Mouse (Mus musculus) G1E-ER4 (cell line): ENCODE results near the gene Trmu. TPM values are rescaled to one million over a fixed set of nuclear protein-coding genes. Genes with fewer than 3 reads are reported as not detected.
A peak's percentile ranks its signal among the peaks of the same experiment; 100 is the strongest.

Source experiments
- GATA1 ChIP-seq: IDR thresholded peaks from one replicate; pipeline ENCODE4 v1.8.0; 2012; ENCODE audit warnings: low read length, inconsistent platforms
- polyA plus RNA-seq: library from polyadenylated mRNA; stranded (reverse); fragments of >175 nt; gene quantifications from 2 replicates; pipeline ENCODE4 v1.2.3, GENCODE M21; 2012

The Trmu gene
- polyA plus RNA-seq, 1 experiment, result 47.2 TPM

DNA sequence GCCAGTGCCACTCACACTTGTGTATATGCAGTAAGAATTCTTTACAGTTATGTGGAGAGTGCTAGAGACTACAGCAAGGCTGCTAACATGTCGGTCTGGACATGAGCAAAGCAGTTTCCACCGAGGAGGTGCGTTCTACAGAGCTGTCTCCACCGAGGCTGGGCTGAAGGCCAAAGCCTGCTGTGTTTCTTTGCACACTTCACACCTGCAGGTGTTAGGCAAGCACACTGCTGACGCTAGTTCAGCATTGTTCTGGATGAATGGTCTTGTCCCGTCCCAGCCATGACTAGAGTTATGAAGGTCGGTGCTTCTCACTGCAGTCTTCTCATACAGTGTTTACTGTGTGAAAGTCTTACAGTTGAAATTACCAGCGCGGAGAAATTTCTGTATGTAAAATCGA is 12.9 kb downstream of the Trmu start:
- TF ChIP-seq GATA1, result no peak

DNA sequence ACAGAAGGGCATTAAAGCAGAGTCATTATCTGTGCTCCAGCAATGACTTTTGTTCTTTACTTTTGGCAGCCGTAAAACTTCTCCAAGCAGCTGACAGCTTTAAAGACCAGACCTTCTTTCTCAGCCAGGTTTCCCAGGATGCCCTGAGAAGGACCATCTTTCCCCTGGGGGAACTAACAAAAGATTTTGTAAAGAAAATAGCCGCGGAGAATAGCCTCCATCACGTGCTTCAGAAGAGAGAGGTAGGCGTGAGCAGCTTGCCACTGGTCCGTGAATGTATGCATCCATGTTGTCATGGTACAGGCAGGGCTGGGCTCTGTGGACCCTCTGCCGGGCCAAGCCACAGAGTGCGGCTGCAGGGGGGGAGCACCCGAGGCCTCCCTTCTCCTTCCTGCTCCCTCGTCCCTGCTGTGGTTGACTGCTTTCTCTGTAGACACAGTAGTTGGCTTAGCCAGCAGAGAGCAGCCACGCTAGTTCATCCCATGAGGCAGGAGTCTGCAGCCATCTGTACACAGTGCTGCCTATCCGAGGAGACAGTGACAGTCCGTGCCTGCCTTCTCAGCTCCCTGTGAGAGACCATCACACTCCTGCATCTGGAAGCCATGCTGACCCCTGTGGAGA is 13.5 kb downstream of the Trmu start:
- no peak for TF ChIP-seq GATA1

DNA sequence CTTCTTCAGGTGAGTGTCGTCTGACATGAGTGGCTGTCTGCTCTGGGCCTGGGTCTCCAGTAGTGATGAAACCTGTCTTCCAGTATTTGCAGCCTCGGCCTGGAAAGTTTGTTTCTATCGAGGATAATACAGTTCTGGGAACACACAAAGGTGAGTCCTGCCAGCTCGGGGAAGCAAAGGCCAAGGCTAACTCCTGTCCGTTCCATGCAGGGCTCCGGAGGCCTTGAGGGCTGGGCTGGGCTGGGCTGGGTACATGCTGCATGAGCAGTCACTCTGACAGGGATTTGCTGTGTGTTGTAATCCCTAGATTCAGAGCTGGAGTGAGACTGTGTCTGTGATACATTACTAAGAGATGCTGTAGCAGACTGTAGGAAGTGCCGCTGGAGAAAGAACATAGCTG is 14.8 kb downstream of the Trmu start:
- TF ChIP-seq GATA1, result no peak

DNA sequence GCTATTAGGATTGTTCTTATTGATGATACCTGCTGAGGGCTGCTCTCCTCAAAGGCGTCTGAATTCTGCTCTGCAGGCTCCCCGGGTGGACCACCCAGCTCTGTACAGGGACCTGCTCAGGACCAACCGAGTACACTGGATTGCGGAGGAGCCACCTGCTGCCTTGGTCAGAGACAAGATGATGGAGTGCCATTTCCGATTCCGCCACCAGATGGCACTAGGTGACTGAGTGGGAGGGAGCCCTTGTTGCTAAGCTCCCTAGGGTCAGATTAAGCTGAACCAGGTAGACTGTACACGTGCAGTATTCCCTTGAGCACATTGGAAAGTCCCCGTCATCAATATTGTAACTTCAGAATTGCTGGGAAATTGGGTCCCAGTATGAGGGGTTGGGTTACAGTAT is 17.2 kb downstream of the Trmu start:
- no peak for TF ChIP-seq GATA1

DNA sequence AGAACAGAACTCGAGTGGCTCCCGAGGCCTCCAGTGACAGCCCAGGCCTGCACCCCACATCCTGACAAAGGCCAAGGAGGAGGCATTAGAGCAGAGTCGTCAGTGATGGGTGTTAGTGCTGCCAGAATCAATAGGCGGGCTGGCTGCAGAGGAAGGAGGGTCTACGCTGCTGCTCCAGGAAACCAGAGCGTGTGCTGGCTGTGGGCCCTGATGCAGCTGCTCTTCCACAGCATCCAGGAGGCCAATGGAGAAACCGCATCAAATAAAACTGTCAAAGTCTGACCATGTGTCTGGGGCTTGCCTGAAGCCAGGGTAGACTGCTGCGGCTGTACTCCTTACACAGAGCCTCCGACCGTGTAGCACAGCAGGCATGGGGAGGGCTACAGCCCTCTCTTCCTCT is 18.0 kb downstream of the Trmu start:
- TF ChIP-seq GATA1, result no peak

DNA sequence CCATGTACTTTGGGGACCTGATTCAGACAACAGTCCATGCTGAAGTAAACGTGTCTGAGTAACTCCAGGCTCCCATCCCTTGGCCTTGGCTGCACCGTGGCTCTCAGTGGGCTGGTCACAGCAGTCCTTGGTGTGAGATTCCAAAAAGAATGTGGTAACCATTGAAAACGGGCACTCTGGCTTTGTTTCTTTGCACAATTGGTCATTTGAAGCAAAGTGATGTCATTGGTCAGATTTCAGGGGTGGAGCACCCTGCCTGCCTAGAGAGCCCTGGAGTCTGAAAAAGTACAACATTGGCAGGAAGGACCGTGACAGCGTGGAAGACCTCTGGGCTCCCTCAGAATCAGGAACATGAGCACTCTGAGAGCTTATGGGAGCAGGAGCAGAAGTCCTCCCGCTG is 20.3 kb downstream of the Trmu start:
- TF ChIP-seq GATA1, result no peak

DNA sequence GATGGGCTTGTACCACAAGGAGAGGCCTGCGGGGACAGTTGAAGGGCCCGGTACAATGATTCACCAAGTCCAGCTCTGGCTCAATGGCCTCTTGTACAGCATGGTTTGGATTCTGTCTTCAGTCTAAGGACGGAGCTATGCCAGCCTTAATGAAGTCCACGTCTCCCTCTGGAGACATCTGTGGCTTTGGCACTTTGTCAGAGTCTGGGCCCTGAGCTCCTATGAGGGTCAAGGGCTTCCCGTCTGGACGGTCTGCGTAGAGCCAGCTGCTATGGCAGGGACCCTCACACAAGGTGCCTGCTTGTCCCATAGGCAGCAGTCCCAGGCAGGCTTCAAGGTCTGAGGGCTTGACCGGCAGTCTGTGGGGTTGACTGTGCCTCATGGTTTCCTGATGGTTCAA is 21.2 kb downstream of the Trmu start:
- TF ChIP-seq GATA1, result no peak

DNA sequence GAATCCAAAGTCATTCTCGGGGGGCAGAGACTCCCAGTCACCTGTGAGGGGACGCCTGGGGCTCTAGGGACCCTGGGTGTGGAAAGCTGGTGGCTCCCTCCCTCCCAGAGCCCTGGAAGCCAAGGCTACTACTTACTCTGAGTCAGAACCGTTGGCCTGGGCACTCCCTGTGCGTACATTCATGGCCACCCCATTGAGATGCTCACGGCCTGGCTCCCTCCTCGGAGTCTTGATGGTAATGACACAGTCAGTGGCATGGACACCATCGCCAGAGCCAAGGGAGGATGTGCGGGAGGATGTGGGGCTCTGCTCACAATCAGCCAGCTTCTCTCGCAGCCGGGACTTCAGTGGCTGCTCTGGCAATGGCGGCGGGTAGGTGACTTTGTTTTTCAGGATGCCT is 21.7 kb downstream of the Trmu start:
- TF ChIP-seq GATA1, result no peak

DNA sequence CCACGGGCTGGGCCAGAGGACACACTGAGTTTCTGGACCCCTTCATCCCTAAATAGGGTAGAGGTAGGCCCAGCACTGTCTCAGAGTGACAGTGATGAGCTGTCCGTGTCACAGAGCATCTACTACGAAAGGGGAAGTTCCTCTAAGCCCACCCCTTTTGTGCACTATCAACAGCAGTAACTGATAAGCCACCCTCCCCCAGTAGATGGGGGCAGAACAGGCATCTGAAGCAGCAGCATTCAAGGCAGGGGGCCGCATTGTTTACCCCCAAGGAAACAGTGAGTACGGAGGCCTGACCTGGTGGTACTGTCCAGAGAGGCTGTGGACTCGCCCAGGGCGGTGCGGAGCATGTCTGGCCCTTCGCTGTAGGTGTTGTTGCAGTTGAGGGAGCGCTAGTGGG is 23.4 kb downstream of the Trmu start:
- TF ChIP-seq GATA1, result peak; percentile 30

DNA sequence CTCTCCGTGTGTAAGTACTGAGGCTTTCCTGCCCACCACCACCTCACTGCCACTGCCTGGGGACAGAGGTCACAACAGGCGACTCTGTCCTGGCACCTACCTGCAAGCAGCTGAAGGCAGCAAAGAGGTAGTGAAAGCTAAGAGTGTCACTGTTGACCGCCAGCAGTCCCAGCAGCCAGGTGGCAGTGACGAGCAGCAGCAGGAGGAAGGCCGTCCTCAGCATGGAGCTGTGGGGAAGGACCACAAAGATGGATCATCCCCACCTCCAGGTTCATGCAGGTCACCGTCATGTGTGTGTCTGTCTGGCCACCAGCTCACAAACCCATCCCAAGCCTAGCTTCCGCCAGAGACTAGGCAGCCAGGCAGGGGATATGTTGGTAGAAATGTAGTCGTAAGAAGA is 24.7 kb downstream of the Trmu start:
- TF ChIP-seq GATA1, result no peak

DNA sequence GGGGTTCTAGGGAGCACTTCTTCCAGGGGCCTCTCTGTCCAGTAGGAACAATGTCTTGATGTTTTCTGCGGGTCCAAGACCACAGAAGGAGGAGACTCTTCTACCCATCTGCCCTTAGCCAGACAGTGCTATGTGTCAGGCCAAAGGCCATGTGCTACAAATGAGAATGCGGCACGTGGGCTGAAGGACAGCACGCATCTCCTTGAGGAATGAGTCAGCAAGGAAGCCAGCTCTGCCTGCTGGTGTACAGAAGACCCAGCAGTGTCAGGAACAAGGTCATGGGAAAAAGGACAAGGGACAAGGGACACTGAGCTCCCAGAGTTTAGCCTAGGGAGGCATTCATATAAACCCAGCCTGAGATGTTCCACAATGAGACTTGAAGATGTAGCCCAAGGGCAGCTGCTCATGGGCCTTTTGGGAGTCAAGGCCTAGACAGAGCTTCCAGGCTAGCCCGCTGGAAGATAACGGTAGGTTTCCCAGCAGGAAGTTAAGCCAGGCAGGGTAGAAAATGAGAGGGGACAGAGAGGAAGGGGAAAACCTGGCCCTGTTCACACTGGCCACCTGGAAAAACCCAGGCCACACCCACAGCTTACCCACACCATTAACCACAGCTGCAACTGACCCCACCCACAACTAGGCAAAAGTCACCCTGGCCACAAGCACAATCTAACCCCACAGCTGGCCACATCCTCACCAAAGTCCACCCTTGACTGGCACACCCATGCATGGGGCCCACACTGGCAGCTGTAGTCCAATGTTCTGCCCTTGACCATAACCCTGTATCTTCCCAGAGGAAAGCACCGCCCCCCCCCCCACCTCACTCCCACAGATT is 29.8 kb downstream of the Trmu start:
- no peak for TF ChIP-seq GATA1

DNA sequence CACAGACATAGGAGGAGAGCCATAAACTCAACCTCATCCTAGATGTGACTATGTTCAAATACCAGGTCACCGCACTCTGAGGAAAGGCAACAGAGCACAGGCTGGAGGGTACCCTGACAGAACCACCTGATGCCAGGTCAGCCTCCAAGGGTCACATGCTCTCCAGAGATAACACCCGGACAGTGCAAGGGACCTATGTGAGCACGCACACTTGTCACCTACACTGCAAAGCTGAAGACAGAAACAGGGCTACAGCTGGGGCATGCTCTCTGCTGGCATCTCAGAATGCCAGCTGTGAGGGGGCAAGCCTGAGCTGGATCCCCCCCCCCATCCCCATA is 30.3 kb downstream of the Trmu start:
- TF ChIP-seq GATA1, result no peak

DNA sequence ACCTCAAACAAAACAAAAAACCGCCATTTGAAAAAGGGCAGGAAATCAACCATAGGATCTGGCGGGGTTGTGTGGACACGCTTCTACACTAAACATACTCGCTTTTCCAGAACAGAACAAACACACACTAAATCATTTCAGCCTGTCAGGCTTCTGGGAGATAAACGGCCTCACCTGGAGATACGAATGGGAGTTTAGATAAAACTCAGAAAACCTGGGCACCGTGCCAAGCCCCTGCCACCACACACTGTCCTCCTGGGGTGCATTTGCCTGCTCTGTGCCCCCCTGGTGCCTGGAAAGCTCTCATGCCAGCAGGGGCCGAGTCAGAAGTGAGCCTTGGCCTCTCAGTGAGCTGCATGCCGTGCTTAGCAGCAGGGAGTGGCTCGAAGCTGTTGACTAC is 30.8 kb downstream of the Trmu start:
- TF ChIP-seq GATA1, result no peak

DNA sequence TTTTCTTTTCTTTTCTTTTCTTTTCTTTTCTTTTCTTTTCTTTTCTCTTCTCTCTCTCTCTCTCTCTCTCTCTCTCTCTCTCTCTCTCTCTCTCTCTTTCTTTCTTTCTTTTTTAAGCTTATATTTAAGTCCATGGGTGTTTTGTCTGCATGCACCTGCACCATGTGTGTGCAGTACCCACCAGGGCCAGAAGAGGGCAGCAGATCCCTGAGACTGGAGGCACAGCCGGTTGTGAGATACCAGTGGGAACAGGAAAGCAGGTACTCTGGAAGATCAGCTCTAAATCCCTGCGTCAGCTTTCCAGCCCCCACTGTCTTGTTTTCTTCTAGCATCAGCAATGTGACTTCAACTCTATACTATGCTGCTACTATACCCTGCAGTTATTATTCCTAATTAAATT is 34.5 kb downstream of the Trmu start:
- TF ChIP-seq GATA1, result no peak

DNA sequence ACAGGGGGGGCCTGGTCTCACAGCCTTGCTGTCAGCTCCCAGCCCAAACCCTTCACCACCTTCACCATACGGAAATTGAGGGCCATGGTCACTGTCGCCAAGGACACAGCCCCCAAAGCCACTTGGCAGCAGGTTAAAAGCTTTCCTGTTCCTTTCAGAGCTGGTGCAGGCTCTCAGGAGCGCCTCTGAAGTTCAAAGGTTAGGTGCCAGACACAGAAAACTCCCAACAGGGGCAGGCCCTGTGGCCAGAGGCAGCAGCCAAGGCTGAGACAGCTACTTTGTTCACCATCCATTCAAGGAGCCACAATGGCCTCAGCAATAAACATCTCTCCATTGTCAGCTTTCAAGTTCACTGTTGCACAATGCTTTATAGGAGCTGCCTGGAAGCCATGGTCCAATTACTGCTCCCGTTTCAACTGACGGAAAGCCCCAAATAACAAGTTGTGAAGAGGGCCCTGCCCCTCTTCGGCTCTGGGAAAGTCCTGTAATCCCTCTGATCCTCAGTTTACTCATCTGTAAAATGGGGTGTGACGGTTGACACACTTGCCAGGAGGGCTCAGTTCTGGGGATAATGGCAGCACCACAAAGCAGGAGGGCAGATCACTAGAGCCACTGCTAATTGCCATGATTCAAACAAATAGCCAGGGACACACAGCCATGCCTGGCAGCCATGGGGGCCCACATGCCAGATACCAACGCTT is 40.2 kb downstream of the Trmu start:
- TF ChIP-seq GATA1, result no peak

DNA sequence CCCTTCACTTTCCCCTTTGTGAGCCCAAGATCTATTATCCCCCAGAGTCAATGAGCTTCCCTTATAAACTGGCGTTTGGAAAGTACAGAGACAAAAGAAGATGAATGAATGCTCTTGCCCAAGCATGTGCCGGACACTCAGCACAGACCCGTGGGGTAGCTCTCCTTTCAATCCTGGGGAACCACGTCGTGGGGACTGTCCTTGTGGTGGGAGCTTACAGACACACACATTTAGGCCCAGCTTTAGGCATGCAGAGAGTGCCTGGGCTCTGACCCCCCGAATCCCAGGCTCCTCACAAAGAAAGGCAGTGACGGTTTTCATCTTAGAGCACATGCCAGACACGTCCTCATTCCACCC is 40.8 kb downstream of the Trmu start:
- no peak for TF ChIP-seq GATA1

DNA sequence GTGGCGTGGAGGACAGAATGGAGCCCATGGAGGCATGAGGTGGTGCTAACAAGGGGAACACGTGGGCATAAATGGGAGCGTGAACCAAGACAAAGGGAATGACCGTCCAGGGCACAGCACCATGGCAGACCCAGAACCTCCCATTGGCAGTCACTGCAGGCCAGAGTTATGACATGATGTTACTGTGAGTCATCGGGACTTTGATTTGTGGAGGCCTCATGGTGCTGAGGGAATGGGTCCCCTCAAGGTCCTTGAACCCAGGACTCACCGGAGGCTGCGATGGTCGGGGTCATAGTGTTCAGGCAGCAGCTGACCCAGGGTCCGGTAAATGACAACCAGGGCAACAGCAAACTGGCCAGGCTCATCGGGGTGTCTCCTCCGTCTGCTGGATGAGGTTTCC is 42.7 kb downstream of the Trmu start:
- TF ChIP-seq GATA1, result no peak
